Mouse (Mus musculus) forebrain, embryonic 12.5 days (tissue): ENCODE measurements at regions not wholly inside any gene's neighbourhood (a gene's known extent, or its start where the extent isn't known, plus 50 kb on each side); places are given as distances from the start of the nearest gene placed in this dataset.
A peak's percentile ranks its signal among the peaks of the same experiment; 100 is the strongest.

Experiments used
- ATAC-seq: fragments of 200-750 bp; cut with Nextera tagmentation; 2 replicates; pipeline ENCODE4 v1.8.0; 2017; ENCODE audit warnings: moderate TSS enrichment; ENCODE audit not compliant: low FRiP score
- H3K27ac ChIP-seq: fragments of 300-500 bp; sonication (generic); 2 replicates; pipeline ENCODE4 v1.5.1; 2016; ENCODE audit warnings: mild to moderate bottlenecking
- H3K27me3 ChIP-seq: fragments of 300-500 bp; sonication (generic); 2 replicates; pipeline ENCODE4 v1.6.1; 2016; ENCODE audit warnings: mild to moderate bottlenecking
- H3K36me3 ChIP-seq: fragments of 300-500 bp; sonication (generic); replicated peaks from 2 replicates; pipeline ENCODE4 v1.6.1; 2016; ENCODE audit warnings: mild to moderate bottlenecking
- H3K4me1 ChIP-seq: fragments of 300-500 bp; sonication (generic); 2 replicates; pipeline ENCODE4 v1.6.1; 2016
- H3K4me2 ChIP-seq: fragments of 300-500 bp; sonication (generic); 2 replicates; pipeline ENCODE4 v1.6.1; 2016; ENCODE audit warnings: mild to moderate bottlenecking, moderate library complexity
- H3K4me3 ChIP-seq: fragments of 300-500 bp; sonication (generic); replicated peaks from 2 replicates; pipeline ENCODE4 v1.5.1; 2016; ENCODE audit warnings: mild to moderate bottlenecking
- H3K9ac ChIP-seq: fragments of 300-500 bp; sonication (generic); 2 replicates; pipeline ENCODE4 v1.6.1; 2016; ENCODE audit warnings: mild to moderate bottlenecking
- H3K9me3 ChIP-seq: fragments of 300-500 bp; sonication (generic); 2 replicates; pipeline ENCODE4 v1.6.1; 2016
- WGBS: fragments of 180-500 bp; shearing (Covaris S2); methylation state at CpG from one replicate; pipeline ENCODE4 v1.1.7; 2016; 5-methylcytosine and 5-hydroxymethylcytosine counted together

DNA sequence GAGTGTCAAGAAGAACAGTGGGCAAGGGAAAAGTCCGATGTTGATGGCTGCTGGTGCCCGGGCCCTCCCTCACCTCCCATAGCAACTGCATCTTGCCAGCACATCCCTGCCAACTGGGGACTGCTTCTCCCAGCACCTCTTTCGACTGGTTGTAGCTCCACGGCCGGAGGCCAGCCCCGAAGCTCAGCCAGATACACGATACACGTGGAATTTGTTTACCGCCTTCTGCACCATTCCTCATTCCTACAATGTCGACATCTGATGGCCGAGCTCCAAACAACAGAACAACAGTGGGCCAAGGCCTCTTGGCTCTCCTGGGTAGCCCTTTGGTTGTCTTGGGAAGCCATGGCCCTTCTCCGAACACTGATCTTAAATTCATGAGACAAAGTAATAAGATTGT, 965.1 kb downstream of the 4930447A16Rik start:
- H3K4me3 ChIP-seq, result no peak overlapping the region
- no peak overlapping the region for H3K4me2 ChIP-seq
- WGBS, result 91% methylated on average over 12 of the region's 12 CpGs
- H3K9ac ChIP-seq, result no peak overlapping the region
- H3K36me3 ChIP-seq, result no peaks in the 10 kb centered on the region
- no peaks in the 10 kb centered on the region for H3K4me1 ChIP-seq
- H3K27ac ChIP-seq, result no peak overlapping the region
- no peaks in the 10 kb centered on the region for H3K27me3 ChIP-seq
- ATAC-seq, result no peak
- no peaks in the 10 kb centered on the region for H3K9me3 ChIP-seq

DNA sequence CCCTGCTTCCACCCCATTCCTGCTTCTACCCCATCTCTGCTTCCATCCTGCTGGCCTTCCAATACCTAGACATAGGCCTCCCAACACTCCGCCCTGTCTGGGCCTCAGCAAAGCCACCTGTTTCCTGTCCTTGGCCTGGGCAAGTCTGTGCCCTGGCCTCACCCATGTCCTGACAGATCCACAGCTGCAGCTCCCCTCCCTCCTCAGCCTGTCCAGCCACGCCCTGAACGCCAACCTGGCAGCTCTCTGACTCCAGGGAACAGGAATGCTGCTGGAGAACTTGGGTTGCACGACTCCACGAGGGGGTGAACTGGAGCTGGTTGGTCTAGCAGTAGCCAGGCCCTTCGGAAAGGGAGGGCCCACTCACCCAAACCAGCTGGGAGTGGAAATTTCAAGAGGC, 966.1 kb downstream of the 4930447A16Rik start:
- H3K4me2 ChIP-seq, result no peak overlapping the region
- H3K9ac ChIP-seq, result no peak overlapping the region
- H3K36me3 ChIP-seq, result no peaks in the 10 kb centered on the region
- no peak overlapping the region for H3K4me3 ChIP-seq
- H3K9me3 ChIP-seq, result no peaks in the 10 kb centered on the region
- no peaks in the 10 kb centered on the region for H3K4me1 ChIP-seq
- no peak for ATAC-seq
- no peaks in the 10 kb centered on the region for H3K27me3 ChIP-seq
- WGBS, result 70% methylated on average over 6 of the region's 6 CpGs
- no peak overlapping the region for H3K27ac ChIP-seq

DNA sequence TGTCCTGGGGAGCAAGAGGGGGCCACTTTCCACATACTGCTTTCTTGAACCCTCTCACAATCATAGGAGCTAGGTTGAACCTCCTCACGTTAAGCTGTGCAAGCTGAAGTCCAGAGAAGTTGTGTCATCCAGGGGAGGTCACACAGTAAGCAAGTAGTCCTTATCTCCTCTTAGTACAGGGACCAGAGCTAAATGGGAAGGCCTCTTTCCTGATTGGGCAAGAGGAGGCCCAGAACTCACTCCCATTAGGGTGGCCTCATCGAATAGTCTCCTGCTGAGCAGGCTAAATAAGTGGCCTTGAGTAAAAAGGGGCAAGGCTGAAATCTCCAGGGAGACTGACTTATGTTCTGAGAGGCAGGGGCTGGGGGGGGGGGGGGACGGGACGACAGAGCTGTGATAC, 966.5 kb downstream of the 4930447A16Rik start:
- Histone ChIP-seq H3K9ac (no peak overlapping the region), H3K4me2 (no peak overlapping the region), H3K27me3 (no peaks in the 10 kb centered on the region), H3K4me3 (no peak overlapping the region), H3K36me3 (no peaks in the 10 kb centered on the region), H3K4me1 (no peaks in the 10 kb centered on the region), H3K27ac (no peak overlapping the region), H3K9me3 (no peaks in the 10 kb centered on the region)
- WGBS, result 25% methylated on average over 2 of the region's 4 CpGs
- no peak for ATAC-seq

DNA sequence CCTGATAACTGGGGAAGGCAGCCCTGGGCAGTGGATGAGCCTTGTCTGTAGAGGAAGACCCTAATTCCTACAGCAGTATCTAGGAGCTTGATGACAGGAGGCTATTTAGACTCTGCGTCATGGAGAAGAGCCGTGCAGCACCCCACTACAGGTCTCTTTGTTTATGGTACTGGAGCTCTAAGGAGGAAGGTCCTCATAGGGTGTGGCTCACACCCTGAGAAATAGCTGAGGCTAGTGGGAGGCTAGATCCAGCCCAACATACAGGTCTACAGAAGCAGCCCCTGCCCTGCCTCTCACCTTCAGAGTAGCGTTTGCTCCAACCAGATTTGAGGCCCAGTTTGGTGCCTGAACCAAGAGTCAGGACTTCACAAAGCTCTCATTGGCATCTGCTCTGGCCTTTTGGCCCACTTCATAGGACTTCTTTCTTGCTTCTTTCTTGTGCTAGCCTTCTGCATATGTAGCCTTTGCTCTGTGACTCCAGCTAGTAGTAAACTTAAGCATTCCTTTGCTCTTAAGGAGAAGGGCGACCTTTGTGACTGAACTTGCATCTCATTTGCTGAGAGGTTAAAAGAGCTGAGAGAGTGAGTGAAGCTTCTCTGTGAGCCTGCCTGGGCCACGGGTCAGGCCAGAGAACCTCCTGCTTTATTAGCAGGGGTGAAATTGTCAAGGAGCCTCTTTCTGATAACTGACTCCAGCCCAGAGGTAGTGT, 967.2 kb downstream of the 4930447A16Rik start:
- Histone ChIP-seq H3K4me1 (no peaks in the 10 kb centered on the region), H3K4me3 (no peak overlapping the region), H3K9me3 (no peaks in the 10 kb centered on the region), H3K27ac (no peak overlapping the region), H3K4me2 (no peak overlapping the region), H3K27me3 (no peaks in the 10 kb centered on the region), H3K36me3 (no peaks in the 10 kb centered on the region), H3K9ac (no peak overlapping the region)
- no peak for ATAC-seq
- WGBS, result 72% methylated on average over 5 of the region's 5 CpGs

DNA sequence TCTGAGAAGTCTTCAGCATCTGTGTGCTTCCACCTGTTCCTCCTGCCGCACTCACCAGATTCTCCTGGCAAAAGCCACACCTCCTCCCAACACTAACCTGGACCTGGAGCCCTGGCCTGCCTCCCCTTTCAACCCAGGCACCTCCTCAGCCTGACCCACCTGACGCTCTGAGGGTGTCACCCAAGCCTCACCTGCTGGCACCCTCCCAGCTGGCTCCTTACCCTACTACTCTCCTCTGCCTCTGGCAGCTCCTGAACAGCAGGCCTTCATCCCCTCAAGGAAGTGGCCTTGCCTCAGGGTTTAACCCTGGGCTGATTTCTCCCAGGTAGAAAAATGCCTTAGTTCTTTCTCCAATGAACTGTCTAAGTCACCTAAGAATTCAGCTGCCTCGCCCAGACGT, 973.5 kb downstream of the 4930447A16Rik start:
- H3K4me3 ChIP-seq, result no peak overlapping the region
- no peak overlapping the region for H3K9ac ChIP-seq
- WGBS, result 77% methylated on average over 4 of the region's 4 CpGs
- no peaks in the 10 kb centered on the region for H3K36me3 ChIP-seq
- no peak overlapping the region for H3K4me2 ChIP-seq
- H3K9me3 ChIP-seq, result no peaks in the 10 kb centered on the region
- H3K27me3 ChIP-seq, result 0 out of 2 replicates have a peak, but pooled peaks cover 5% of the 10 kb centered on the region
- H3K27ac ChIP-seq, result no peak overlapping the region
- peaks cover 7% of the 10 kb centered on the region for H3K4me1 ChIP-seq
- no peak for ATAC-seq

DNA sequence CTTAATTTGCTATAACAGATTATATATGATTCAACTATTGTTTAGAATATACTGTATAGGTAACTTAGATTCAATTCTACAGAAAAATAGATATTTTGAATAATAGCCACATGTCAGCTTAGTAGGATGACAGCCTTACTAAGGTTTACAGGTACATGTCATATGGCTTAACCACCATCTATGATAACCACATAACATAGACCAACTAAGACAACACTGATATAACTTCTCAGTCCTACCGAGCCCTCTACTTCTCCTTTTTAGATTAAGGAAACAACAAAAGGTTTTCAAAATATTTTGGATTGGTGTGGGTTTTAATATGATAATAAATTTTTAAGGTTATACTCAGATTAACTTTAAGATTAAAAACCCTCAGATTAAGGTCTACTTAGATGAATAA, 977.4 kb downstream of the 4930447A16Rik start:
- H3K9ac ChIP-seq, result no peak overlapping the region
- ATAC-seq, result no peak

DNA sequence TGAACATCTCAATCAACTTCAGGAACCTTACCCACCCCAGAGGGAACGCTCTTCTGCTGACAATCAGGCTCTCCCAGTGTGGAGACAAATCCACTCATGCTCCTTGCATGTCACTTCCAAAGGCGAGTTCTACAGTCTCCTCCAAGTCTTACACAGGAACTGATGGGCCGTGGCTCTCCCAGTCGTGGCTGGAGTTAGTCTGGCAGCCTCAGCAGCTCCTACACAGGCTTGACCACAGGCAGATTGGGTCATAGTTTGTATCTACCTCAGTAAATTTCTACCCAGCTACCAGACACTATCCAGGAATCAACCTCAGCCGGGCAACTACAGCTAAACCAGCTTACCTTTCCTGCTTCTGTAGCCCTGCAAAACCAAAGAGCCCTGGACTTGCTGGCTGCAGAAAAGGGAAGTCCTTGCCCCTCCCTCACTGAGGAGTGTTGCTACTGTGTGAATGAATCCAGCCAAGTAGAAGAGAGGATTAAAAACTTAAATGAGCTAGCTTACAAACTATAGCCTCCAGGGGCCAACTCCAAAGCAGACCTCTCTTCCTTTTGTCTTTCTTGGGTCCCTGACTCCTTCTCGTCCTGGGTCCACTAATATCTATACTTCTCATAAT, 978.5 kb downstream of the 4930447A16Rik start:
- no peak overlapping the region for H3K27ac ChIP-seq
- peak overlapping the region; percentile 8; the same call in 1 of the 2 replicates for H3K4me2 ChIP-seq
- peak; percentile 67; the same call in 1 of the 2 replicates for ATAC-seq
- peaks cover 26% of the 10 kb centered on the region for H3K4me1 ChIP-seq
- no peak overlapping the region for H3K9ac ChIP-seq
- H3K27me3 ChIP-seq, result peaks cover 16% of the 10 kb centered on the region; the same call in 1 of the 2 replicates
- no peak overlapping the region for H3K4me3 ChIP-seq
- WGBS, result 21% methylated on average over 6 of the region's 6 CpGs
- no peaks in the 10 kb centered on the region for H3K36me3 ChIP-seq
- H3K9me3 ChIP-seq, result no peaks in the 10 kb centered on the region

More for the DNA sequence above, 977.4 kb downstream of the 4930447A16Rik start:
- 98% methylated on average over 1 of the region's 1 CpGs for WGBS
- Histone ChIP-seq H3K4me1 (peaks cover 26% of the 10 kb centered on the region), H3K36me3 (no peaks in the 10 kb centered on the region), H3K9me3 (no peaks in the 10 kb centered on the region), H3K4me2 (no peak overlapping the region), H3K4me3 (no peak overlapping the region), H3K27ac (no peak overlapping the region), H3K27me3 (peaks cover 16% of the 10 kb centered on the region; the same call in 1 of the 2 replicates)

DNA sequence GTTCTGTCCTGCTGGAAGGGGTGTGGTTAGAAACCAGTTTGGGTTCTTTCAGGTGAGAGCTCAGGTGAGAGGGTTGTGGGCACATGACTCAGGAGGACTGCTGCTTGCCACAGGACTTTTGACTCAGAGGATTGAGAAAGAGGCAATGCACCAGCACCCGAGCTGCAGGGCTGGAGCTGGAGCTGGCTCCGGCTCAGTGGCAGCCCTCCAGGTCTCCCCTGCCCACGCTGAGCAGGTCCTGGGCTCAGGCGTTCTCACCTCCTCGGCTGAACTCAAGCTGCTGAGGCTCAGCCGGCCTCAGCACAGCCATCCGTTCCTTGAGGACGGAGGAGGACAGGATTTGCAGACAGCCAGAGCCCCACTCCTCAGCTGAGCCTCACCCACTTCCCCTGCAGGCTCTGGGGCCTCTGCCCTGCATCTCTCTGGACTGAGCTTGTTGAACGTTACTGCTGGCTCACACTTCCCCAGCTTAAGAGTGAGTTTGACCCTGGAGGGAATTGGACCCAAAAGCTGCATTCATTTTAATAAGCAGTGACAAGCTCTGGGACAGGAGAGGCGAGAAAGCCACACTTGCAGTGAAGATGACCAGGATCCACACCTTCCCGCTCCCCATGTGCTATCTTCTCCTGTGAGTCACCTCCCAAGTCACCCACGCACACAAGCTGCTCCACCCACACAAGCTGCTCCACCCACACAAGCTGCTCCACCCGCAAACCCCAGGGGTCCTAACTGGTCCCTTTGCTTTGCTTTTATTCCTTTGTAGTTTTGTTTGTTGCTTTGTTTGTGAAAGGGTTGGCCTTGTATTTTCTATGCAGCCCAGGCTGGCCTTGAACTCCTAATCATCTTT, 981.0 kb downstream of the 4930447A16Rik start:
- no peak overlapping the region for H3K4me3 ChIP-seq
- H3K9ac ChIP-seq, result no peak overlapping the region
- peaks cover 16% of the 10 kb centered on the region; the same call in 1 of the 2 replicates for H3K27me3 ChIP-seq
- WGBS, result 53% methylated on average over 13 of the region's 13 CpGs
- peaks cover 26% of the 10 kb centered on the region for H3K4me1 ChIP-seq
- no peaks in the 10 kb centered on the region for H3K36me3 ChIP-seq
- H3K27ac ChIP-seq, result no peak overlapping the region
- ATAC-seq, result no peak
- H3K9me3 ChIP-seq, result no peaks in the 10 kb centered on the region
- no peak overlapping the region for H3K4me2 ChIP-seq

DNA sequence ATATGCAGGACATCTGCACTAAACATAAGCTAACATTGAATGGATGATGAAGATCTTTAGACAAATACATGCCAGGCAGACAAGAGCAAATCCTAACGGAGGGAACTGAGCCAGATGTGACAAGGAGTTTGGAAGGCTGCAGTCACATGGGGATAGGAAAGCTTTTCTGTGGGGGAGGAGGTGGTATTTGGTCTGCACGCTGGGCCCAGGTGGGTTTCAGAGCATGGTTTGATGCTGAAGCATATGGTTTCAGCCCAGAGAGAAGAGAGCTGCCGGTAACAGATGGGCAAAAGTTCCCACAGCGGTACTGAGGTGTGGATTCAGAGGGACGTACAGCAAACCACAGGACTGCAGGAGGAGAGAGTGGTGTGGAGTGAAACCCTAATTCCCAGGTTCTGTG, 982.1 kb downstream of the 4930447A16Rik start:
- ATAC-seq, result no peak
- 63% methylated on average over 5 of the region's 5 CpGs for WGBS
- H3K36me3 ChIP-seq, result no peaks in the 10 kb centered on the region
- H3K4me3 ChIP-seq, result no peak overlapping the region
- no peak overlapping the region for H3K27ac ChIP-seq
- peaks cover 26% of the 10 kb centered on the region for H3K4me1 ChIP-seq
- H3K9ac ChIP-seq, result no peak overlapping the region
- H3K27me3 ChIP-seq, result peaks cover 11% of the 10 kb centered on the region; the same call in 1 of the 2 replicates
- H3K4me2 ChIP-seq, result no peak overlapping the region
- H3K9me3 ChIP-seq, result no peaks in the 10 kb centered on the region

DNA sequence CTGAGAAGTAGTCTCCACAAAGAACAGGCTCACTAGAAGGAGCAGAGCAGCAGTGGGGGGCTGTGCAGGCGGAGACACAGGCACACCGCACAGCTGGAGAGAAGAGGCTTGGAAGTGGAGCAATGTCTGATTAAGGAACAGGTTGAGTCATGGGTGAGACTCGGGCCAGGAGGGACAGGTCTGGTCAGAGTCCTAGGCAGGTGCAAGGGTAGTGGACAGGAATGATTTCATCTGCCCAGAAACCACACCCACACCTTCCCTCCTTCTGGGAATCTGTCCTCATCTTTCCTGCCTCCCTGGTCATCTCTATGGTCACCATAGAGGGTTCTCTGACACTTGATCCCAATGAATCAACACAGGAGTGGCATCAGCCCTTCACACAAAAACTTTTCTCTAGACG, 983.8 kb downstream of the 4930447A16Rik start:
- H3K4me3 ChIP-seq, result no peak overlapping the region

DNA sequence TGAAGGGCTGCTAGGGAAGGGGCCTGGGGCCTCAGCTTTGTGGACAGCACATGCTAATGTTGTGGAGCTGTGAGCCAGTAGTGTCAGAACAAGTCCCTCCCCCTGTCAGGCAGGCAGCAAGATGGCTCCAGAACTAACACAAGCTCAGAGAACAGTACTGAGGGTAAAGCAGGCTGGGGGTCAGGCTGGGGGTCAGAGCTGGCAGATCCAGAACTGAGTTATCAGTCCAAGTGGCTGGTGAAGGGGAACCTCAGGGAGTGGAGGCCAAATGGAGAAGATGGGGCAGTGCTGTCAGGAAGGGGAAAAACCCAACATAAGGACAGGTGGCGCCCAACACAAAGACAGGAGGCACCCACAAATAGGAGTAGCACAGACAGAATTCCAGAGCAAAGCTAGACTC, 985.1 kb downstream of the 4930447A16Rik start:
- peaks cover 11% of the 10 kb centered on the region; the same call in 1 of the 2 replicates for H3K27me3 ChIP-seq
- ATAC-seq, result no peak
- no peak overlapping the region for H3K4me3 ChIP-seq
- 79% methylated on average over 1 of the region's 1 CpGs for WGBS
- no peak overlapping the region for H3K27ac ChIP-seq
- H3K4me2 ChIP-seq, result no peak overlapping the region
- H3K9ac ChIP-seq, result no peak overlapping the region
- H3K9me3 ChIP-seq, result no peaks in the 10 kb centered on the region
- no peaks in the 10 kb centered on the region for H3K36me3 ChIP-seq
- peaks cover 9% of the 10 kb centered on the region for H3K4me1 ChIP-seq

More for the DNA sequence above, 983.8 kb downstream of the 4930447A16Rik start:
- H3K27ac ChIP-seq, result no peak overlapping the region
- H3K9ac ChIP-seq, result no peak overlapping the region
- WGBS, result 74% methylated on average over 4 of the region's 4 CpGs
- no peak for ATAC-seq
- H3K4me1 ChIP-seq, result peaks cover 16% of the 10 kb centered on the region
- H3K4me2 ChIP-seq, result no peak overlapping the region
- no peaks in the 10 kb centered on the region for H3K9me3 ChIP-seq
- no peaks in the 10 kb centered on the region for H3K36me3 ChIP-seq
- H3K27me3 ChIP-seq, result peaks cover 11% of the 10 kb centered on the region; the same call in 1 of the 2 replicates

DNA sequence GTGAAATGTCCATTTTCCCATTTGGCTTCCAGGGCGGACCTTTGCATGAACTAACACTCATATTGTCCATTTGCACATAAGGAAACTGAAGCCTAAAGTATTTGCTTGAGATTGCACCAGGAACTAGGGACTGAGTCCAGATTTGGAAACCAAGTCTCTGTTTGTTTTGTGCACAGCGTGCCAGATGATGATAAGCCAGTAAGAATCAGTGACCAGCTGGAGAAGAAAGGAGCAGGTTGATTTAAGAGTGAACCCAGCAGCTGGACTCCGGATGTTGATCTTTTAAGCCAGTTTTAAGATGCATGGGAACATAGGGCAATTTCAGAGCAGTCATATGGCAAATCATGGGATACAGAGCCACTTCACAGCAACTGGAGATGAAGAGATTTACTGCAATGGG, 987.1 kb downstream of the 4930447A16Rik start:
- Histone ChIP-seq H3K9ac (no peak overlapping the region), H3K27ac (no peak overlapping the region), H3K27me3 (no peaks in the 10 kb centered on the region), H3K9me3 (no peaks in the 10 kb centered on the region), H3K4me3 (no peak overlapping the region), H3K4me2 (no peak overlapping the region), H3K4me1 (no peaks in the 10 kb centered on the region), H3K36me3 (no peaks in the 10 kb centered on the region)
- ATAC-seq, result no peak
- 93% methylated on average over 3 of the region's 3 CpGs for WGBS
